Mouse (Mus musculus) yolk sac, embryonic 10.5 days (tissue): ENCODE measurements at regions not wholly inside any gene's neighbourhood (a gene's known extent, or its start where the extent isn't known, plus 50 kb on each side); places are given as distances from the start of the nearest gene placed in this dataset.

Source experiments
- DNase-seq: peaks from one replicate; pipeline ENCODE4 v3.0.0-alpha.2; 2017; ENCODE audit warnings: low spot score

DNA sequence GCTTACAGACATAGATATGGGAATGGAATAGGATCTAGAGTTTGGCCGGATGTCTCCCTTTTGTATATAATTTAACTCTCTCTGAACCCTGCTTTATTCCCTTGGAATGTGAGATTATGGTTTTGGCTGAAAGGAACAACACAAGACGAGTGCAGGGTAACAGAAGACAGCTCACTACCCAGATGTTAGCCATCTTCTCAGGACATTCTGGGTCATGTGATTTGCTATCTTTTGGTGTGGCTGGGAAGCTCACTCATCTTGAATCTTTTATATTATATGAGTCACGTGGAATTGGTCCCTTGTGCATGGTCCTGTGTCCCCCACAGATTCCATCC, 108.6 kb upstream of the Tmc3 start:
- no peak for DNase-seq

DNA sequence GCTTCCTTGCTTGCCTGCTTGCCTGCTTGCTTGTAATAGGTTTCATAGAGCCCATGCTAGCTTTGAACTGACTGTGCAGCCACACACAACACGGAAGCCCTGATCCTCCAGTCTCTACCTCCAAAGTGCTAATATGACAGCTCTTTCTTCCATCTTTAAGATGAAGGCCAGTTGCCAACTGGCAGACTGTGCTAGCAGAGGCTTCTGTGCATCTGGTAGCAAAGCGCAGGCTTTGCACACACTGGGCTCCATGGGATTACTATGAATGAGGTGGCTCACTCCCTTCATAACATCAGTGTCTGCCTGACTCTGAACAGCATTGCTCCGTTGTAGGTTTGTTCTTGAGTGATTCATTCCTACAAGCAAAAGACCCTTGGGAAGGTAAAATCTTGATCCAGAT, 107.9 kb upstream of the Tmc3 start:
- no peak for DNase-seq

DNA sequence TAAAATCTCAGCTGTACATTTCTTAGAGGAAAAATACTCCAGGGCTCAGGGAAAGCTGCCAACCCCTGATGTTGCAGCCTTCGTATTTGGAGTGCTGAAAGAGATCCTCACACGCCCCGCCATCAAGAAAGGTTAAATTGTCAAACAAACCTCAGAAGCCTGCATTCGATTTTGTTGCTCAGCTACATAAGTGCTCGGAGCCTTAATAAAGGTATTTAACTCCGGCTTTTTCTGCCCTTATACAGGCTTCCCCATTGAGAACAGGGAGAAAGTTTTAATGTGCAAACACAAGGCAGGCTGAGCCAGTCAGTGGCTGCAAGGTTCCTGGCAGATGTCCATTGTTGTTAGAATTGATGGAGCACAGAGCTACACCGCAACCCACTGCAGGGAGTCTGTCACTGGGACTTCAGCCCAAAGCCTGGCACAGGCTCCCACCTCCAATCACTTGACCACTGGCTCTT, 107.0 kb upstream of the Tmc3 start:
- DNase-seq, result no peak

DNA sequence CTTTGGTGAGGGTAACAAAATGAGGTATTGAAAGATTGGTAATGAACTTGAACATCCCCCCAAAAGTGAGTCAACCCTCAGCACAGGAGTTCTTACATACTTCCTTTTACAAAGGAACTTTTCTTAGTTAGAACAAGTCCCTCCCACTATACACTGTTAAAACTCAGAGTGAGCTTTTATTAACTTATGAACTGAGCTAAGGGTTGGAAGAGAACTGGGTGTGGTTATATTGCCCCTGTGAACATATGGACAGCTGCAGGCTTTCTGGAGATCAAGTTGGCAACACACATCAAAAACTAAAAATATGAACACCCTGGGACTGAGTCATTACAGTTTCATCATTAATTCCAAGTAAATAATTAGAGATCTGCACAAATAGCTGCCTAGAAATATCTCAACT, 103.1 kb upstream of the Tmc3 start:
- no peak for DNase-seq

DNA sequence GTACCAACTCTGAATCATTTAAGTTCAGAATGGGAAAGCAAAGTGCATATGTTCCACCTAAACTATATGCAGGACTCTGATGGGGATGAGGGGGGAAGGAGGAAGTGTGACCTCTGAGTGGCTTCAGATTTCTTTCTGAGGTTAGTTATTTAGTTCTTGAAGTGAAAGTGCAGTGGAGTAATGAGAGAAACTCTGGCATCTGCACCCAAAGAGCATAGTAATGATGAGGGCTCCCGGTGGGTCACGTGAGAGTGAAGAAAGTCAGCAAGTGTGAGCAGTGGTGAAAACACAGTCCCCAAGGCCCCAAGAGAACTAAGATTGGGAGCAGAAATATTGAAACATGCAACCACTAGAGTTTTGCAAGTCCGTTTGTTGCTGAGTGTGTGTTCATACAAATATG, 102.5 kb upstream of the Tmc3 start:
- DNase-seq, result no peak

DNA sequence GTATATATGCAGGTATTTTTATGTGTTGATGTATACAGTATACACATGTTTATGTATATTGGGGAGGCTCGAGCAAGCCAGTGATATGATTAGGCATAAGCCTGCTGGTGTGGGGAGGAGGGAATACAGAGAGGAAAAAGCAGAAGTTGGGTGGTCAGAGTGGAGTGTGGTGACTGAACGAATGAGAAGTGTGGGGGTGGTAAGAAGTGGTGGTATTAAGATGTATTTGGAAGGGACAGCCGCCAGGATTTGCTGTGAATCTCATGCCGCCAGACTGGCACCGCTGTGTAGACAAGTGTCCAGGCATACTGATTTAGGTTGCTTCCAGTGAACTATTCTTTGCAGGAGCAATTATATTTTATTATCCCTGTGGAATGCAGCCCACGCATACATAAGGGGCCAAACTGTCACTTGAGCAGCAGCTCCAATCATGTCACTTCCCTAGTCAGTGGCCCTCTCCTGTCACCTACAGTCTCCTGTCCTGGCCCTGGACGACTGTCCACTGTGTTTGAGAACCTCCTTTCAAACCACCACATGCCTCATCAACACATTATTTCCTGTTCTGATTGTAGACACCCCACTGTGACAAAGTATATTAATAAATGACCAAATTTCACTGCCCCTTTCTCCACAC, 101.9 kb upstream of the Tmc3 start:
- DNase-seq, result no peak

DNA sequence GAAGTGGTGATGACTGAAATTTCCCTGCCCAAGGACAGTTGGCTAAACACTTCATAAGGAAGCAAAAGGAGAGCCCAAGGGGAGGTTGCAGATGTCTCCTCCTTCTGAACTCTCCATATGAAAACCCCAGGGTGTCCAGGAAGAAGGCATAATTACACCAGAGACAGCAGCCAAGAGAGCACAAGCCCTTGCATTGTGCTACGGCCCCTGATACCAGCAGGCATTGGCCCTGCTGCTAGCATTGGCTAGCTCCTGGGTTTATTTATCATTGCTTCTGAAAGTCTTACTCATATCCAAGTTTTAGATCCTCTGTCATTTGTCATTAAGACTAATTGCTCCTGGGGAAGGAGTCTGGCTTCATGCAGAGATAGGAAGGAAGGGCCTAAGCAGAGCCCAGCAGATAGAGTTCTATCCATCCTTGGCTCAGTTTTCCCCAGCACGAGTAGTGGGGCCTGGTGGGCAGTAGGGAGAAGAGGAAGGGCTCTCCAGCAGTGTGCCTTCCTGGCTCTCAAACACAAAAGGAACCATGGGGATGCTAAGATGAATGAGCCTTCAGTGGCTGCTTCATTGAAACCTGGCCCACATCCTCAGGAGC, 98.5 kb upstream of the Tmc3 start:
- DNase-seq, result no peak

DNA sequence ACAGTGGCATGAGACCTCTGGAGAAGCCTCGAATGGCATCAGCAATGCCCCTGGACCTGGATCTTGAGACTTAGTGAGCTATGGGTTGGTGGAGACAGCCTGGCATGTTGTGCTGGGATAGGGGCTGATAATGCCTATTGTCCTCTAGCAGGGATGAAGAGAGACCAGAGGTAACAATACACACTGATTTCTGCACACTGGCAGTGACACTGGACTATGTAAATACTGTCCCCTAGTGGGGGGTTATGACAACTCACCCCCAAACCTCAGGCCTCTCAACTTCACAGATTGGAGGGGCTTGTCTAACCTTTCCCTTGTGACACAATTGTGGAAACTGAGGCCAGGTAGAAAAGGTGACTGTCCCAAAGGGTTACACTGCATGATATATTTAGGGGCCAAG, 94.9 kb upstream of the Tmc3 start:
- DNase-seq, result peak; percentile 17

DNA sequence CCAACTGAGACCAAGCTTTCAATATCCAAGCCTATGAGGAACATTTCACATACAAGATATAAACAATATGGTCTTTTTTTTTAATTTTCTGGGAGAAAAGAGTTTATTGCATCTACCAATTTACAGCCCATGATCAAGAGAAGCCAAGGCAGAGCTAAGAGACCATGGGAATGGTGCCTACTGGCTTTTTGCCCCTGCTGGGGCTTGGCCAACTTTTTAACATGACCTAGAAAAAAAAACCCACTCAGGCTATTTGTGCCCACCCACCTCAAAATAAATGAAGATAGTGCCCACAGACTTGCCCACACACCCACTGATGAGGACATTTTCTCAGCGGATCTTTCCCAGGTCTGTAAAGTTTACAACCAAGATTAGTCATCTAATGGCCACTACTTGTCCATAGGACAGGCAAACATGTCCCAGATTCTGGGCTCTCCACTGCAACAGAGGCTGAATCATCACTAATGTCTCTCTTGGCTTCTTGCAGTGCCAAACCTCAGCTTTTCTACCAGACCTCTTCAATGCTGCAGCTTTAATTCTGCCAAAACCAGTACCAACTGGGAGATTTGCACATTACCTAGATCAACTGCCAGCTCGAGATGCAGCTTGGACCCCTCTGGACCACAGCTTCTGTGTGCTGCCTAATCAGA, 79.6 kb upstream of the Tmc3 start:
- DNase-seq, result no peak

DNA sequence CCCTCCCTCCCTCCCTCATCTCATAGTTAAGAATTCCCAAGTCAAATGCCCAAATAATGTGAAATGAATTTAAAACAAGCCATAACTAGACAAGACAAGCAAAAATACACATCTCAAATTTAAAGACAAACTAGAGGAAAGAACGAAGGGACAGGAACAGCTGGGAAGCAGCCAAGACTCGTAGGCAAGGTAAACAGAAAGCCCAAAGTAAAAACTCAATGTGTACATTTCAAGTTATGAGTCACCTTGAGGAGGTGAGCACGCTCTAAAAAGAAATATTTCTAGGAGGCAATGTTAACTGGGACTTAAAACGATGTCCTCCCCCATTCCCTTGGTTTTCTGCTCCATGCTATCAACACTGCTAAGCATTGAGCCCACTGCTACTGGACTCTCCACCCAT, 68.4 kb upstream of the Tmc3 start:
- no peak for DNase-seq

DNA sequence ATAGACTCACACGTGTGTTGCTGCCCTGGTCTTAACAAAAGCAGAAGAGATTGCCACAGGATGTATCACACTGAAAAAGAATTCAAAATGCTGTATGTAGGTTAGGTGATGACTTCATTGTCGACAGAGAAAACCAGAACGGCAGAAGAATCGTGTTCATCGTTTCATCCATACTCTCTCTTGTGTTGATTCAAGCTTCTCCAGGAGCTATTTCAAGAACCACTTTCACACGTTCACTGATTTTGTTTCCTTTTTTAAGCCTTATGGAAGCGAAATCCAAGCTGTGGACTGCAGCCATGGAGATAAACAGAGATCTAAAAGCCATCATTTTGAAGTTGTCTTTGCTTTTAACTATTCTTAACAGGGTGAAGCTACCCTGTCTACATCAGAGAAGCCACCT, 63.2 kb upstream of the Tmc3 start:
- DNase-seq, result no peak
